ENCODE assay signal across 10 mouse cellular contexts in the genomic region with DNA sequence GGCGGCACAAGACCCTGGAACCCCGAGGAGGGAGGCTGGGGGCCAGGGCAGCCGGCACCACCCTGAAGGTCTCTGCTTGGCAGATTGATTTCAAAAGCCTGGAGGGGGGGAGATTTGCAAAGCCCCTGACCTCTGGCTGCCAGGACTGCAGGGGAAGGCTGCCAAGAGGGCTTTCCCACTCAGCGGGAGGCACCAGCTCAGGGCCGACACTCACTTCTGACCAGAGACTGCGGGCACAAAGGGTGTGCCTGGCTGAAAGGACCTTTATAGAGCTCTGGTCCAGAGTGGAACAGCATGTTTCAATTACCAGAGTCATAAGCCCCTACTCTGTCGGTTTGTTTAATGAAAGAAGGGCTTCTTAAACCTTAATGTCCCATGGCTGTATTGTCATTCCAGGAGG. TPM values are rescaled to one million over a fixed set of nuclear protein-coding genes. Genes with fewer than 3 reads are reported as not detected.
A peak's percentile ranks its signal among the peaks of the same experiment; 100 is the strongest.
DNase-seq lines count a peak whose midpoint lies in the region; ATAC-seq and TF ChIP-seq lines count a peak whose summit lies in the region.
"Had no signal": no experiment of that assay in that cellular context is flagged by ENCODE, and none has a peak within 500 bp of the region (broad histone marks: within the 10 kb centered on the region; RNA-seq: fewer than 3 reads in every experiment).

No protein-coding gene starts in this region.

- no peaks in the 10 kb centered on the region for H3K27me3 ChIP-seq in cerebellum, adult 2 months (ENCODE audit: control insufficient read depth, insufficient read depth, low read length)
- H3K27me3 ChIP-seq in forebrain, embryonic 15.5 days = no peaks in the 10 kb centered on the region
- peaks cover 57% of the 10 kb centered on the region for H3K27me3 ChIP-seq in midbrain, embryonic 10.5 days (ENCODE audit: low read depth, poor library complexity, severe bottlenecking)
- H3K27me3 ChIP-seq in intestine, embryonic 16.5 days (replicated peaks; ENCODE audit: control insufficient read depth, insufficient read depth, low read length) = 0 out of 2 replicates have a peak, but pooled peaks cover 9% of the 10 kb centered on the region

- no peak overlapping the region for H3K9ac ChIP-seq in forebrain, embryonic 15.5 days (replicated peaks)
- H3K9ac ChIP-seq in intestine, embryonic 16.5 days (ENCODE audit: low read depth, low read length) = no peak overlapping the region

- no peak overlapping the region for H3K27ac ChIP-seq in cerebellum, adult 2 months (ENCODE audit: insufficient read depth, low read length)
- peak overlapping the region; percentile 15; the same call in 1 of the 2 replicates for H3K27ac ChIP-seq in forebrain, embryonic 15.5 days (replicated peaks)
- H3K27ac ChIP-seq in midbrain, embryonic 10.5 days (replicated peaks) = peak overlapping the region; percentile 75
- H3K27ac ChIP-seq in intestine, embryonic 16.5 days (ENCODE audit: low read length) = no peak overlapping the region

- ATAC-seq in forebrain, embryonic 15.5 days (replicated peaks) = no peak
- ATAC-seq in intestine, embryonic 16.5 days = no peak
- no peak for ATAC-seq in erythroid progenitor cell, adult 5-6 weeks (replicated peaks; ENCODE audit: low FRiP score, poor library complexity, severe bottlenecking)

- no peaks in the 10 kb centered on the region for H3K9me3 ChIP-seq in forebrain, embryonic 15.5 days
- no peaks in the 10 kb centered on the region for H3K9me3 ChIP-seq in midbrain, embryonic 10.5 days (replicated peaks)
- no peaks in the 10 kb centered on the region for H3K9me3 ChIP-seq in intestine, embryonic 16.5 days (ENCODE audit: control insufficient read depth, low read length)

- H3K36me3 ChIP-seq in forebrain, embryonic 15.5 days = no peaks in the 10 kb centered on the region
- peaks cover 45% of the 10 kb centered on the region for H3K36me3 ChIP-seq in midbrain, embryonic 10.5 days
- no peaks in the 10 kb centered on the region for H3K36me3 ChIP-seq in intestine, embryonic 16.5 days (ENCODE audit: control insufficient read depth, insufficient read depth, low read length)

- no peak for TF ChIP-seq POLR2A in cerebellum, adult 2 months (IDR thresholded peaks at IDR 0.05; ENCODE audit: borderline replicate concordance, insufficient read depth, low read length)

- DNase-seq in cerebellum, postnatal 14 days = peak; percentile 44 to 58
- no peak for DNase-seq in cerebellum, adult 2 months
- DNase-seq in adrenal gland, postnatal 10 days = peak; percentile 61
- DNase-seq in midbrain, embryonic 10.5 days (ENCODE audit: low spot score) = peak; percentile 56
- DNase-seq in cerebellum, adult 9-10 months = no peak
- DNase-seq: cerebellum, adult 18-20 months had no signal

- WGBS in cerebellum, adult 2 months = 8% methylated on average over 7 of the region's 7 CpGs
- 9% methylated on average over 7 of the region's 7 CpGs for WGBS in forebrain, embryonic 15.5 days
- 9% methylated on average over 7 of the region's 7 CpGs for WGBS in midbrain, embryonic 10.5 days
- 23% methylated on average over 7 of the region's 7 CpGs for WGBS in intestine, embryonic 16.5 days

- TF ChIP-seq CTCF in cerebellum, adult 2 months (IDR thresholded peaks at IDR 0.05; ENCODE audit: borderline replicate concordance, insufficient read depth, low read depth, low read length) = no peak

- peaks cover 6% of the 10 kb centered on the region; the same call in 1 of the 2 replicates for H3K4me1 ChIP-seq in cerebellum, adult 2 months (ENCODE audit: control insufficient read depth, insufficient read depth, low read length)
- H3K4me1 ChIP-seq in forebrain, embryonic 15.5 days = peaks cover 13% of the 10 kb centered on the region
- peaks cover 54% of the 10 kb centered on the region for H3K4me1 ChIP-seq in midbrain, embryonic 10.5 days
- peaks cover 15% of the 10 kb centered on the region for H3K4me1 ChIP-seq in intestine, embryonic 16.5 days (ENCODE audit: control insufficient read depth, insufficient read depth, low read length)

- no peak overlapping the region for H3K4me3 ChIP-seq in cerebellum, adult 2 months (replicated peaks; ENCODE audit: insufficient read depth, low read depth, low read length)
- H3K4me3 ChIP-seq in forebrain, embryonic 15.5 days = no peak overlapping the region
- H3K4me3 ChIP-seq in midbrain, embryonic 10.5 days = peak overlapping the region; percentile 27
- no peak overlapping the region for H3K4me3 ChIP-seq in intestine, embryonic 16.5 days (ENCODE audit: low read length)

- no peak overlapping the region for H3K4me2 ChIP-seq in forebrain, embryonic 15.5 days (replicated peaks)
- no peak overlapping the region for H3K4me2 ChIP-seq in intestine, embryonic 16.5 days (ENCODE audit: low read depth, low read length)

RNA-seq across cellular contexts. Expression of gene Scube1, which starts 46.7 kb away (rescaled TPM):
- polyA plus RNA-seq in cerebellum, adult 2 months (2012; rRNA removed) = 2.9 and 3.1 TPM in 2 replicates
- 1 to 10 TPM; 5.5 to 9.4 TPM for total RNA-seq in adrenal gland, postnatal 10 days (2021)
- polyA plus RNA-seq in forebrain, embryonic 15.5 days (2015; fragmentation: Nextera tagmentation; extraction: Ambion mirVana) = 17.9 and 20.9 TPM in 2 replicates
- 64.4 and 74.8 TPM in 2 replicates for polyA plus RNA-seq in midbrain, embryonic 10.5 days (2016; fragmentation: Nextera tagmentation; extraction: Ambion mirVana)
- 3.6 and 4.1 TPM in 2 replicates for polyA plus RNA-seq in intestine, embryonic 16.5 days (2015; fragmentation: Nextera tagmentation; extraction: Ambion mirVana)
- total RNA-seq in erythroid progenitor cell, adult 5-6 weeks (2015; ENCODE audit: low replicate concordance) = not detected in 2 replicates
- total RNA-seq in erythroid progenitor cell, adult 5-6 weeks (2017; ENCODE audit: low replicate concordance) = not detected in 2 replicates
- total RNA-seq: megakaryocyte-erythroid progenitor cell, adult 5-6 weeks had no signal

Comparison
In these comparisons a context has a peak if more than half of its experiments do, and no peak if none do; other contexts are left out.
1. DNase-seq: peak in cerebellum, postnatal 14 days (2 of 2), adrenal gland, postnatal 10 days (single experiment) and midbrain, embryonic 10.5 days (single experiment); none in cerebellum, adult 2 months (0 of 2) and cerebellum, adult 9-10 months (single experiment).
2. H3K27ac ChIP-seq: peak in forebrain, embryonic 15.5 days (single experiment) and midbrain, embryonic 10.5 days (single experiment); none in cerebellum, adult 2 months (single experiment) and intestine, embryonic 16.5 days (single experiment).